ENCODE assay signal across 8 mouse cellular contexts in genomic region chr8:126422174-126422919, GRCm38 (mm10). TPM values are rescaled to one million over a fixed set of nuclear protein-coding genes. Genes with fewer than 3 reads are reported as not detected.
DNase-seq lines count a peak whose midpoint lies in the region; ATAC-seq lines count a peak whose summit lies in the region.

Gene Coa6 (plus strand): TSS chr8:126422515.

- DNase-seq in adipocyte (ENCODE audit: low spot score): peak; percentile 98
- peak; percentile 97 for DNase-seq in embryo, embryonic 10 days (ENCODE audit: low spot score)
- DNase-seq in gastrocnemius, postnatal 10 days: peak; percentile 98
- peak; percentile 99 for DNase-seq in induced T-regulatory cell, adult 2 months (ENCODE audit: low read depth)
- DNase-seq in left cerebral cortex, adult 9 months (ENCODE audit: low spot score in 2 of 2): peak; percentile 91 to 98
- peak; percentile 98 for DNase-seq in right cerebral cortex, postnatal 14 days
- DNase-seq in urinary bladder, postnatal 36 days (ENCODE audit: low spot score in 2 of 2): peak; percentile 97 to 99

- peak; percentile 92 for ATAC-seq in megakaryocyte progenitor cell, adult 5-6 weeks (replicated peaks; ENCODE audit: poor library complexity)

RNA-seq across cellular contexts. Expression of gene Coa6, which starts in this region (rescaled TPM):
- total RNA-seq in gastrocnemius, postnatal 10 days (2021): 10 to 100 TPM; 15.4 to 17.5 TPM
- total RNA-seq in megakaryocyte progenitor cell, adult 5-6 weeks (2015): 34.9 and 36.3 TPM in 2 replicates
- total RNA-seq in megakaryocyte progenitor cell, adult 5-6 weeks (2017): 27.6 and 28.5 TPM in 2 replicates

Comparison
In these comparisons a context has a peak if more than half of its experiments do, and no peak if none do; other contexts are left out.
1. Peak in every context shown above with its lines: DNase-seq and ATAC-seq.